Mouse (Mus musculus): ENCODE results near the gene Gng7. TPM values are rescaled to one million over a fixed set of nuclear protein-coding genes. Genes with fewer than 3 reads are reported as not detected.

Gng7 gene
- total and polyA plus RNA-seq, 2 experiments from 2014 or later = 0.11 to 0.64 TPM

DNA sequence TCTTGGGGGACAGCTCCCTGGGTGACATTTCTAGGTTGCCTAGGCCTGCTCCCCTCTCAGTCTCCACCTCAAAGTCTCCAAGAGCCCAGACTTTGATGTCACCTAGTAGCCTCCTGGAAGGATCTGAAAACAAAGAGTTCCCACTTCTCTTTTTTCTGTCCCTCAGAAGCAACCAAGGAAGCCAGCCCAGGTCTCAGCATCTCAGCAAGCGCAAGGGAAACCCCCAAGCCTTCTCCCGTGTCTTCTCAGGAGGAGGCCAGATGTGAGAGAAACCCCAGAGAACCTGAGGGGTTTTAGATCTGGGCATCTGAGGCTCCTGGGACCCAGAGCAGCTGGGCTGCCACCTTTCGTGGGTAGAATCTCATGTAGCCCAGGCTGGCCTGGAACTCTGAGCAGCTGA lies 45.4 kb downstream of the Gng7 start:
- Histone ChIP-seq H3K9me3 (replicated peaks; ENCODE audit: control insufficient read depth, low read length) (0 out of 2 replicates have a peak, but pooled peaks cover 2% of the 10 kb centered on the region), H3K4me1 (ENCODE audit: control insufficient read depth, insufficient read depth) (peaks cover 9% of the 10 kb centered on the region; the same call in 1 of the 2 replicates), H3K4me3 (ENCODE audit: low read depth, low read length) (no peak overlapping the region), H3K27ac (ENCODE audit: low read depth) (no peak overlapping the region), H3K4me2 (ENCODE audit: low read depth, low read length) (no peak overlapping the region), H3K36me3 (replicated peaks; ENCODE audit: control insufficient read depth, insufficient read depth, low read length) (no peaks in the 10 kb centered on the region), H3K9ac (replicated peaks; ENCODE audit: low read depth, low read length) (no peak overlapping the region), H3K27me3 (ENCODE audit: control insufficient read depth, insufficient read depth, low read length) (no peaks in the 10 kb centered on the region)
- TF ChIP-seq CTCF (IDR thresholded peaks at IDR 0.05; ENCODE audit: low read depth) (no peak), EP300 (IDR thresholded peaks at IDR 0.05; ENCODE audit: low read depth) (no peak)
- WGBS = 79% methylated on average over 3 of the region's 3 CpGs
- no peak for DNase-seq (ENCODE audit: low spot score)
- no peak for ATAC-seq (ENCODE audit: insufficient read depth, low read depth)

DNA sequence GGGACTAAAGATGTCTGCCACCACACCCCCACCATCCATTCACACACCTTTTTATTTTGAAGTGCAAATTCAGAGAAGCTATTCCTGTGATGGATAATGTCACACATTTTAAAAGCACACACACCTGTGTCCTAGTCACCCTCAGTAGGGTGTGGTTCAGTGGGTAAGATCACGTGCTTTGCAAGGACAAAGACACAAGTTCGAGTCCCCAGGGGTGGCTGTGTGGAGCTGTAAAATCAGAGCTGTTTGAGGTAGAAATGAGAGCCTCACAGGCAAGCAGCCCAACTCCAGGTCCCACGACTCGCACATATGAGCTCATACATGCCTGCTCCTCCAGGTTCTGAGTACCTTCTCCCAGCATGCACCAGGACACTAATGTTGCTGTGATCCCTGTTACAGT lies 46.6 kb downstream of the Gng7 start:
- ATAC-seq (ENCODE audit: insufficient read depth, low read depth) (no peak), DNase-seq (ENCODE audit: low spot score) (no peak)
- TF ChIP-seq EP300 (IDR thresholded peaks at IDR 0.05; ENCODE audit: low read depth) (no peak), CTCF (IDR thresholded peaks at IDR 0.05; ENCODE audit: low read depth) (no peak)
- H3K27ac ChIP-seq (ENCODE audit: low read depth) = no peak overlapping the region
- 0 out of 2 replicates have a peak, but pooled peaks cover 2% of the 10 kb centered on the region for H3K9me3 ChIP-seq (replicated peaks; ENCODE audit: control insufficient read depth, low read length)
- H3K9ac ChIP-seq (replicated peaks; ENCODE audit: low read depth, low read length) = no peak overlapping the region
- H3K4me1 ChIP-seq (ENCODE audit: control insufficient read depth, insufficient read depth) = peaks cover 20% of the 10 kb centered on the region; the same call in 1 of the 2 replicates
- no peaks in the 10 kb centered on the region for H3K27me3 ChIP-seq (ENCODE audit: control insufficient read depth, insufficient read depth, low read length)
- no peaks in the 10 kb centered on the region for H3K36me3 ChIP-seq (replicated peaks; ENCODE audit: control insufficient read depth, insufficient read depth, low read length)
- no peak overlapping the region for H3K4me2 ChIP-seq (ENCODE audit: low read depth, low read length)
- no peak overlapping the region for H3K4me3 ChIP-seq (ENCODE audit: low read depth, low read length)
- WGBS = 86% methylated on average over 4 of the region's 4 CpGs

DNA sequence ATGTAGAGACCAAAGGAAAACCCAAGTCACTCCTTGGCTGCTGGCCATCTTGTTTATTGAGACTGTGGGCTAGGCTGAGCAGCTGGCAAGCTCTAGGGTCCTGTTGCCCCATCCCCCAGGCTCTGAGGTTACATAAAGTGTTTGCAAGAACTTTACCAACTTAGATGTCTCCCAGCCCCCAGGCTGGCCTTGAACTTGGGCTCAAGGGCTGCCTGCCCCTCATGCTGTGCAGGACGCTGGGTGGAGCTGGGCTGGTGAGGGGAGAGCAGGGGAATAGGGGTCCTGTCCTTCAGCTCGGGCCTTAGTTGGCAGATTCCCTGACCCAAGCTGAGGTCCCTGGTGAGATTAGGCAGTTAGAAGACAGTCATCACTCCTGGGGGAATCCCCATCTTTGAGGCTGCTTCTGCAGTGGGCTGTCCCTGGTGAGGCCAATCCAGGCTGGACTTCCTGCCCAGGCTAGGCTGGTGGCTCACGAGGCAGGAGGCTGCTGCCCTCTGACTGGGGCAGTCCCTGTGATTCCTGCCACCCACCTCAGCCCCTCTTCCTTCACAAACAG lies 47.6 kb downstream of the Gng7 start:
- H3K4me1 ChIP-seq (ENCODE audit: control insufficient read depth, insufficient read depth) = peaks cover 15% of the 10 kb centered on the region; the same call in 1 of the 2 replicates
- no peak for TF ChIP-seq CTCF (IDR thresholded peaks at IDR 0.05; ENCODE audit: low read depth)
- H3K27ac ChIP-seq (ENCODE audit: low read depth) = no peak overlapping the region
- H3K4me2 ChIP-seq (ENCODE audit: low read depth, low read length) = no peak overlapping the region
- ATAC-seq (ENCODE audit: insufficient read depth, low read depth) = no peak
- WGBS = 45% methylated on average over 3 of the region's 3 CpGs
- no peak overlapping the region for H3K4me3 ChIP-seq (ENCODE audit: low read depth, low read length)
- no peaks in the 10 kb centered on the region for H3K36me3 ChIP-seq (replicated peaks; ENCODE audit: control insufficient read depth, insufficient read depth, low read length)
- H3K9me3 ChIP-seq (replicated peaks; ENCODE audit: control insufficient read depth, low read length) = 0 out of 2 replicates have a peak, but pooled peaks cover 2% of the 10 kb centered on the region
- no peak for DNase-seq (ENCODE audit: low spot score)
- H3K9ac ChIP-seq (replicated peaks; ENCODE audit: low read depth, low read length) = no peak overlapping the region
- H3K27me3 ChIP-seq (ENCODE audit: control insufficient read depth, insufficient read depth, low read length) = no peaks in the 10 kb centered on the region

DNA sequence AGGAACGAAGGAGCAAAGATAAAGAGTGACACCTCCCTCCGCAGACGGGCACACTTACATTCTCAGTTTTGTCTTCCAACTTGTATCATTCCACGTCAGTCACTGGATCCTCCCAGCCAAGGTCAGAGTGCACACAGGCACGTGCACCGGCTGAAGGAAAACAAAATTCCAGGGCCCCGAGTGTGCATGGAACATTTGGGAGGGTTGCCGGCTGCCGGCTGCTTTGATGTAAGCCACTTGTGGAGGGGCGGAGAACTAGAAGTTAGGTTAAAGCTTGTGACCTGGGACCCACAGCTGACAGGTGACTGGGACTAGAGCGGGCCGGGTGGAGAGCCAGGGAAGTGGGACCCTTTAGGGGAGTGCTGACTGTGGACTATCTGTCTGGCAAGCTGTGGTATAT lies 48.4 kb downstream of the Gng7 start:
- TF ChIP-seq CTCF (IDR thresholded peaks at IDR 0.05; ENCODE audit: low read depth) (no peak), EP300 (IDR thresholded peaks at IDR 0.05; ENCODE audit: low read depth) (no peak)
- 26% methylated on average over 12 of the region's 12 CpGs for WGBS
- Histone ChIP-seq H3K4me1 (ENCODE audit: control insufficient read depth, insufficient read depth) (peaks cover 22% of the 10 kb centered on the region), H3K27me3 (ENCODE audit: control insufficient read depth, insufficient read depth, low read length) (no peaks in the 10 kb centered on the region), H3K4me2 (ENCODE audit: low read depth, low read length) (no peak overlapping the region), H3K36me3 (replicated peaks; ENCODE audit: control insufficient read depth, insufficient read depth, low read length) (no peaks in the 10 kb centered on the region), H3K9ac (replicated peaks; ENCODE audit: low read depth, low read length) (no peak overlapping the region), H3K27ac (ENCODE audit: low read depth) (no peak overlapping the region), H3K4me3 (ENCODE audit: low read depth, low read length) (no peak overlapping the region), H3K9me3 (replicated peaks; ENCODE audit: control insufficient read depth, low read length) (0 out of 2 replicates have a peak, but pooled peaks cover 2% of the 10 kb centered on the region)
- ATAC-seq (ENCODE audit: insufficient read depth, low read depth) (peak; percentile 16; the same call in 1 of the 2 replicates), DNase-seq (ENCODE audit: low spot score) (no peak)

DNA sequence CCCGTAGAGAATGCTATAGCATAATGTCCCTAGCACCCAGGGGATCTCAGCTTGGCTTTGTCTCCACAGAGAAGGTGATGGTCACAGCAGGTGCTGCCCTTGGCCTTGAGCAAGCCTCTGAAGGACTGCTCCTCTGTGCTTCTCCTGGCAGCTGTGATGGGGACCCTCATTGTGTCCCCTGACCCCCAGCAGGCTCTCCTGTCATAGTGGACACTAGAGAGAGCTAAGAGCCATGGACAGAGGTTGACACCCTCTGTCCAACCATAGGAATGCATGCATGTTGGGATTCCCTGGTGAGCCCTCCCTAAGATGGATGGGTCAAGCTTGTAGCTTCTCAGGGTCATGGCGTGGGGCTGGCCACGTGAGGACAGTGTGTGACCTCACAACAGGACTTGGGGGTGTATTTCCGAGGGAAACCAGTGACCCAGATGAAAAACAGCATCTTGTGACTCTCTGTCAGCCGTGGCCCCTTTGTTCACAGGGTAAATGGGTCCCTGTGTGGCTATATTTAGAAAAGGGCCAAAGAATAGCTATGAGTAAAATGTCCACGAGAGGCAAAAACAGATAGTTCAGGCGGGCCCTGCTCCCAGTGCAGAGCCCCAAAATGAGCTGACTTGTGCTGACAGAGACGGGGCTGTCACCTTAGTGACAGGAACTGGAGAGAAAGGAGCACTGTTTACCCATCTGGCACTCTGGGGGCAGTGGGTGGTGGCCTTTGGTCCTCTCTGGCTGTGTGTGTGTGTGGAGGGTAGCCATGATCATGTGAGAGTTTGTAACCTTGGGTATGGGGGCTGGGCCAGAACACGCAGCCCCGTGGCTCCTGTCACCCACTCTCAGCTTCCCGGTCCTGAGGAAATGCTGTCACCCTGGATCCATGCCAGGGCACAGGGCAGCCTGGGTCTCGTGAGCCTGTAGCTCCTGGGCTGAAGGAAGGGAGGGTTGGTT lies 51.4 kb downstream of the Gng7 start:
- H3K9ac ChIP-seq (replicated peaks; ENCODE audit: low read depth, low read length) = no peak overlapping the region
- WGBS = 19% methylated on average over 12 of the region's 12 CpGs
- H3K4me2 ChIP-seq (ENCODE audit: low read depth, low read length) = no peak overlapping the region
- peak; percentile 39 for DNase-seq (ENCODE audit: low spot score)
- no peaks in the 10 kb centered on the region for H3K27me3 ChIP-seq (ENCODE audit: control insufficient read depth, insufficient read depth, low read length)
- peak; percentile 43; the same call in 1 of the 2 replicates for ATAC-seq (ENCODE audit: insufficient read depth, low read depth)
- TF ChIP-seq EP300 (IDR thresholded peaks at IDR 0.05; ENCODE audit: low read depth) = no peak
- TF ChIP-seq CTCF (IDR thresholded peaks at IDR 0.05; ENCODE audit: low read depth) = peak; percentile 12; the same call in 1 of the 2 replicates
- H3K4me1 ChIP-seq (ENCODE audit: control insufficient read depth, insufficient read depth) = peaks cover 24% of the 10 kb centered on the region
- peak overlapping the region; percentile 22; the same call in 1 of the 2 replicates for H3K27ac ChIP-seq (ENCODE audit: low read depth)
- no peaks in the 10 kb centered on the region for H3K36me3 ChIP-seq (replicated peaks; ENCODE audit: control insufficient read depth, insufficient read depth, low read length)
- no peak overlapping the region for H3K4me3 ChIP-seq (ENCODE audit: low read depth, low read length)
- H3K9me3 ChIP-seq (replicated peaks; ENCODE audit: control insufficient read depth, low read length) = no peaks in the 10 kb centered on the region
